Mouse (Mus musculus) stomach, embryonic 15.5 days (tissue): ENCODE data around the gene Lrp6. TPM values are rescaled to one million over a fixed set of nuclear protein-coding genes. Genes with fewer than 3 reads are reported as not detected.

ENCODE experiments used
- ATAC-seq: fragments of 200-750 bp; cut with Nextera tagmentation; 2 replicates; pipeline ENCODE4 v1.8.0; 2017; ENCODE audit warnings: low read depth, moderate number of reproducible peaks, moderate TSS enrichment; ENCODE audit not compliant: insufficient read depth, low FRiP score
- H3K27ac ChIP-seq: fragments of 300-500 bp; sonication (generic); 2 replicates; pipeline ENCODE4 v1.5.1; 2015; ENCODE audit warnings: mild to moderate bottlenecking, inconsistent platforms
- H3K27me3 ChIP-seq: fragments of 300-500 bp; sonication (generic); replicated peaks from 2 replicates; pipeline ENCODE4 v1.6.1; 2015; ENCODE audit warnings: inconsistent platforms
- H3K36me3 ChIP-seq: fragments of 300-500 bp; sonication (generic); 2 replicates; pipeline ENCODE4 v1.6.1; 2015; ENCODE audit warnings: inconsistent platforms
- H3K4me1 ChIP-seq: fragments of 300-500 bp; sonication (generic); 2 replicates; pipeline ENCODE4 v1.6.1; 2015; ENCODE audit warnings: inconsistent platforms
- H3K4me2 ChIP-seq: fragments of 300-500 bp; sonication (generic); 2 replicates; pipeline ENCODE4 v1.6.1; 2015; ENCODE audit warnings: mild to moderate bottlenecking, inconsistent platforms
- H3K4me3 ChIP-seq: fragments of 300-500 bp; sonication (generic); replicated peaks from 2 replicates; pipeline ENCODE4 v1.5.1; 2015; ENCODE audit warnings: inconsistent platforms
- H3K9ac ChIP-seq: fragments of 300-500 bp; sonication (generic); 2 replicates; pipeline ENCODE4 v1.6.1; 2015; ENCODE audit warnings: inconsistent platforms
- H3K9me3 ChIP-seq: fragments of 300-500 bp; sonication (generic); 2 replicates; pipeline ENCODE4 v1.6.1; 2016; ENCODE audit warnings: inconsistent platforms
- WGBS: fragments of 180-500 bp; shearing (Covaris S2); methylation state at CpG from one replicate; pipeline ENCODE4 v1.1.7; 2015; 5-methylcytosine and 5-hydroxymethylcytosine counted together
- polyA plus RNA-seq: library from polyadenylated mRNA; unstranded; fragments of >200 nt; fragmentation: Nextera tagmentation; extraction: Ambion mirVana; gene quantifications from 2 replicates; pipeline ENCODE4 v1.2.1, GENCODE M21; 2015

The Lrp6 gene
- polyA plus RNA-seq, 1 experiment from 2014 or later: 26.5 TPM

- peaks cover 7% of the 10 kb centered on the region; the same call in 1 of the 2 replicates for H3K4me1 ChIP-seq
- H3K4me2 ChIP-seq: no peak overlapping the region
- 78% methylated on average over 5 of the region's 5 CpGs for WGBS
- no peak overlapping the region for H3K27ac ChIP-seq
- 0 out of 2 replicates have a peak, but pooled peaks cover 4% of the 10 kb centered on the region for H3K36me3 ChIP-seq
- H3K4me3 ChIP-seq: no peak overlapping the region
- H3K9me3 ChIP-seq: no peaks in the 10 kb centered on the region
- H3K27me3 ChIP-seq: no peaks in the 10 kb centered on the region
- no peak overlapping the region for H3K9ac ChIP-seq
- ATAC-seq: no peak
These were observed 124.5 kb downstream of the Lrp6 start for GRCm38 (mm10) chr6:134442219-134442618.

GRCm38 (mm10) chr6:134441716-134442115 lies 125.0 kb downstream of the Lrp6 start:
- H3K27me3 ChIP-seq: no peaks in the 10 kb centered on the region
- H3K9ac ChIP-seq: no peak overlapping the region
- 0 out of 2 replicates have a peak, but pooled peaks cover 4% of the 10 kb centered on the region for H3K36me3 ChIP-seq
- H3K4me2 ChIP-seq: no peak overlapping the region
- WGBS: 81% methylated on average over 3 of the region's 3 CpGs
- no peak overlapping the region for H3K27ac ChIP-seq
- no peak overlapping the region for H3K4me3 ChIP-seq
- H3K9me3 ChIP-seq: no peaks in the 10 kb centered on the region
- peaks cover 7% of the 10 kb centered on the region; the same call in 1 of the 2 replicates for H3K4me1 ChIP-seq
- no peak for ATAC-seq

GRCm38 (mm10) chr6:134440023-134440422 lies 126.7 kb downstream of the Lrp6 start:
- peak overlapping the region; percentile 45 for H3K4me2 ChIP-seq
- no peaks in the 10 kb centered on the region for H3K27me3 ChIP-seq
- no peak for ATAC-seq
- no peaks in the 10 kb centered on the region for H3K9me3 ChIP-seq
- 0 out of 2 replicates have a peak, but pooled peaks cover 3% of the 10 kb centered on the region for H3K36me3 ChIP-seq
- H3K4me1 ChIP-seq: peaks cover 7% of the 10 kb centered on the region; the same call in 1 of the 2 replicates
- H3K27ac ChIP-seq: peak overlapping the region; percentile 33; the same call in 1 of the 2 replicates
- 0 out of 2 replicates have a peak overlapping the region, but pooled peaks have one; percentile 15 for H3K4me3 ChIP-seq
- H3K9ac ChIP-seq: no peak overlapping the region
- WGBS: 28% methylated on average over 10 of the region's 10 CpGs

- Histone ChIP-seq H3K27me3 (no peaks in the 10 kb centered on the region), H3K27ac (peak overlapping the region; percentile 33; the same call in 1 of the 2 replicates), H3K36me3 (no peaks in the 10 kb centered on the region), H3K9me3 (no peaks in the 10 kb centered on the region), H3K9ac (no peak overlapping the region), H3K4me2 (peak overlapping the region; percentile 45), H3K4me3 (peak overlapping the region; percentile 15; the same call in 1 of the 2 replicates), H3K4me1 (peaks cover 7% of the 10 kb centered on the region; the same call in 1 of the 2 replicates)
- ATAC-seq: no peak
- 19% methylated on average over 23 of the region's 23 CpGs for WGBS
These were observed 127.3 kb downstream of the Lrp6 start for GRCm38 (mm10) chr6:134439401-134440021.

- Histone ChIP-seq H3K4me3 (no peak overlapping the region), H3K4me1 (no peaks in the 10 kb centered on the region), H3K36me3 (no peaks in the 10 kb centered on the region), H3K4me2 (no peak overlapping the region), H3K9ac (no peak overlapping the region), H3K9me3 (no peaks in the 10 kb centered on the region), H3K27me3 (no peaks in the 10 kb centered on the region), H3K27ac (no peak overlapping the region)
- ATAC-seq: no peak
- 56% methylated on average over 5 of the region's 5 CpGs for WGBS
These were observed 129.8 kb downstream of the Lrp6 start for GRCm38 (mm10) chr6:134436955-134437354.

- Histone ChIP-seq H3K9me3 (no peaks in the 10 kb centered on the region), H3K27me3 (no peaks in the 10 kb centered on the region), H3K36me3 (no peaks in the 10 kb centered on the region), H3K27ac (no peak overlapping the region), H3K9ac (no peak overlapping the region), H3K4me3 (no peak overlapping the region), H3K4me2 (no peak overlapping the region), H3K4me1 (0 out of 2 replicates have a peak, but pooled peaks cover 3% of the 10 kb centered on the region)
- ATAC-seq: no peak
- WGBS: 69% methylated on average over 9 of the region's 9 CpGs
These were observed 131.8 kb downstream of the Lrp6 start for GRCm38 (mm10) chr6:134434866-134435390.

GRCm38 (mm10) chr6:134434044-134434443 lies 132.7 kb downstream of the Lrp6 start:
- H3K4me2 ChIP-seq: no peak overlapping the region
- no peak overlapping the region for H3K4me3 ChIP-seq
- H3K4me1 ChIP-seq: 0 out of 2 replicates have a peak, but pooled peaks cover 3% of the 10 kb centered on the region
- H3K27me3 ChIP-seq: no peaks in the 10 kb centered on the region
- H3K9ac ChIP-seq: no peak overlapping the region
- no peaks in the 10 kb centered on the region for H3K36me3 ChIP-seq
- H3K9me3 ChIP-seq: no peaks in the 10 kb centered on the region
- 79% methylated on average over 6 of the region's 6 CpGs for WGBS
- H3K27ac ChIP-seq: no peak overlapping the region
- ATAC-seq: no peak

- no peaks in the 10 kb centered on the region for H3K9me3 ChIP-seq
- no peak overlapping the region for H3K27ac ChIP-seq
- no peak for ATAC-seq
- H3K4me2 ChIP-seq: no peak overlapping the region
- 92% methylated on average over 3 of the region's 3 CpGs for WGBS
- H3K36me3 ChIP-seq: no peaks in the 10 kb centered on the region
- no peaks in the 10 kb centered on the region for H3K27me3 ChIP-seq
- 0 out of 2 replicates have a peak, but pooled peaks cover 3% of the 10 kb centered on the region for H3K4me1 ChIP-seq
- H3K4me3 ChIP-seq: no peak overlapping the region
- H3K9ac ChIP-seq: no peak overlapping the region
These were observed 133.5 kb downstream of the Lrp6 start for GRCm38 (mm10) chr6:134433281-134433680.

GRCm38 (mm10) chr6:134431583-134431982 lies 135.2 kb downstream of the Lrp6 start:
- no peaks in the 10 kb centered on the region for H3K27me3 ChIP-seq
- H3K4me3 ChIP-seq: no peak overlapping the region
- no peaks in the 10 kb centered on the region for H3K9me3 ChIP-seq
- no peak overlapping the region for H3K27ac ChIP-seq
- H3K4me1 ChIP-seq: 0 out of 2 replicates have a peak, but pooled peaks cover 3% of the 10 kb centered on the region
- H3K36me3 ChIP-seq: no peaks in the 10 kb centered on the region
- WGBS: 41% methylated on average over 4 of the region's 4 CpGs
- no peak overlapping the region for H3K4me2 ChIP-seq
- ATAC-seq: no peak
- H3K9ac ChIP-seq: no peak overlapping the region

GRCm38 (mm10) chr6:134430161-134430799 lies 136.5 kb downstream of the Lrp6 start:
- peaks cover 6% of the 10 kb centered on the region; the same call in 1 of the 2 replicates for H3K4me1 ChIP-seq
- no peak overlapping the region for H3K4me2 ChIP-seq
- no peaks in the 10 kb centered on the region for H3K36me3 ChIP-seq
- H3K27me3 ChIP-seq: no peaks in the 10 kb centered on the region
- no peaks in the 10 kb centered on the region for H3K9me3 ChIP-seq
- no peak for ATAC-seq
- H3K4me3 ChIP-seq: no peak overlapping the region
- H3K9ac ChIP-seq: no peak overlapping the region
- 67% methylated on average over 9 of the region's 9 CpGs for WGBS
- 0 out of 2 replicates have a peak overlapping the region, but pooled peaks have one; percentile 21 for H3K27ac ChIP-seq

GRCm38 (mm10) chr6:134428455-134428854 lies 138.3 kb downstream of the Lrp6 start:
- Histone ChIP-seq H3K4me3 (no peak overlapping the region), H3K27me3 (no peaks in the 10 kb centered on the region), H3K27ac (no peak overlapping the region), H3K9me3 (no peaks in the 10 kb centered on the region), H3K36me3 (no peaks in the 10 kb centered on the region), H3K9ac (no peak overlapping the region), H3K4me1 (peaks cover 7% of the 10 kb centered on the region; the same call in 1 of the 2 replicates), H3K4me2 (no peak overlapping the region)
- no peak for ATAC-seq
- 60% methylated on average over 5 of the region's 5 CpGs for WGBS

GRCm38 (mm10) chr6:134427165-134427564 lies 139.6 kb downstream of the Lrp6 start:
- no peaks in the 10 kb centered on the region for H3K36me3 ChIP-seq
- H3K9ac ChIP-seq: no peak overlapping the region
- ATAC-seq: no peak
- no peak overlapping the region for H3K4me3 ChIP-seq
- H3K27me3 ChIP-seq: no peaks in the 10 kb centered on the region
- no peak overlapping the region for H3K27ac ChIP-seq
- peaks cover 7% of the 10 kb centered on the region; the same call in 1 of the 2 replicates for H3K4me1 ChIP-seq
- H3K4me2 ChIP-seq: no peak overlapping the region
- WGBS: 82% methylated on average over 3 of the region's 3 CpGs
- H3K9me3 ChIP-seq: no peaks in the 10 kb centered on the region
